Mouse (Mus musculus) embryo, embryonic 11 days (tissue): Measurements from ENCODE around the gene Chl1.

Source experiments
- DNase-seq: peaks from one replicate; pipeline ENCODE4 v3.0.0-alpha.2; 2015

Gene Chl1

DNA sequence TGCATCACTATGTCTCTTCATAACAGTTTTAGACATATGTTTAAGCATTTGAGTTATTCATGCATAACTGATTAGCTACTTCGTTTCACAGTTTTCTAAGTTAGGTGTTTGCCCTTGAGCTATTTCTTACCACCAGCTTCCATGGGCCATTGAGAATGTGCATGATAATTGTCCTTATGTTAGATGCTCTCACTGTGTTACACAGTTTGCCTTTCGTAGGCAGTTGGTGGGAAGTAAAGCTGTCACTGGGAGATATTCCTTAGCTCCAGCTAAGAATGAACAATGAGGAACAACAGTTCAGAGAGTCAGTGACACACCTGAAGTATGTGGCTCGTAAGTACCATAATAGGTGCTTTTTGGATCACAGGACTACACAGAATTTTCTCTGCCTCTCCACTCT, 35.9 kb downstream of the Chl1 start:
- DNase-seq: no peak

DNA sequence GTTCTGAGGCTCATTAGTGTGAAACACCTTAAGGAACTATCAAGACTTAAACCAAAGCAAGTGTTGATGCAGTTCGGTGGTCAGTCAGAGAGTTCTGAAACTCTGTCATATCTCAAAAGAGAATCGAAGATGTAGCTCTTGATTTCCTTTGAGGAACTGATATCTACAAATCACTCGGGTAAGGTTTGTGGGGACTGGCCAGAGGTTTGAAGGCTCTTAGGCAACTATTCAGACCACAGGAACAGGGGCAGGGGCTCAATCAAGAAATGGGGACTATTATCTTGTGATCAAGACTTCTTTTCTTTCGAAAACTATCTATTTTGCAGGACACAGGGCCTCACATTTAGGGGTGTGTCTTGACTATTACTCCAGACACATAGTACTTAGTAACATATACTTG, 39.5 kb downstream of the Chl1 start:
- no peak for DNase-seq

GRCm38 (mm10) chr6:103558037-103558893, 47.9 kb downstream of the Chl1 start:
- DNase-seq: no peak

- DNase-seq: no peak
Observed at GRCm38 (mm10) chr6:103558894-103559225, 48.5 kb downstream of the Chl1 start.

GRCm38 (mm10) chr6:103559344-103559743, 49.0 kb downstream of the Chl1 start:
- DNase-seq: no peak

GRCm38 (mm10) chr6:103564811-103565210, 54.4 kb downstream of the Chl1 start:
- DNase-seq: no peak

DNA sequence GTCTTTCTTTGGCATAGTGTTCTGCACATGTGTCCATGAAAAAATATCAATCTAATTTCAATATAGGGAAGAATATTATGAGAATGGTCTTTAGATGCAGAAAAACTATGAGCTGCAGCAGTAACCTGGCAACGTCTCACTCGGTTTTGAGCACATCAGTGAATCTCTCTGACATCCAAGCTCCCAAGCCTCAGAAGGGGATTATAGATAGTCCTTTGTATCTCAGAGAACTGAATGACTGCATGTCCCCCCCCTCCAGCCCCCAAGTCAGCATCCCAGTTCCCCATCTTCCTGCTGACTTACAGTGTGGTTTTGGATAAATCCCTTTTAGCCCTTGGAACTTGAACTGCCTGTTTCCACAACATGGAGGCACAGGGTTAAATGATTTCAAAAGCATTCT, 56.9 kb downstream of the Chl1 start:
- DNase-seq: no peak

DNA sequence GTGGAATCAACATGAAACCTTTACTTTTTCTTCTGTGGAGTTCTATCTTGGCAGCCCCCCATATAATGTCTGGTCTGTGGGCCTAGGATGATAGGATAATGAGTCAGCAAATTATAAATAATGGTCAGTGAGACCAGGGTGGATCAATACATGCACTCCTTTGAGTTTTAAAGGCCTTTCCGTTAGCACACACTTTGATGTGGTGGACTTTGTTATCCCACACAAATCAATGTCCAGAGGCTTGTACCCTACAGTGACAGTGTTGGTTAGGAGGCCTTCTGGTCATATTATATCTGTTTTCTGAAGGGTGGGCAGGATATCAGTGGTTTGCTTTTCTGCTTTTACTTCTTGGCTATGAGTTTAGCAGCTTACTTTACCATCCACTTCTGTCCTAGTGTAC, 62.3 kb downstream of the Chl1 start:
- DNase-seq: no peak

- DNase-seq: no peak
Observed at GRCm38 (mm10) chr6:103584224-103584623, 73.8 kb downstream of the Chl1 start.

DNA sequence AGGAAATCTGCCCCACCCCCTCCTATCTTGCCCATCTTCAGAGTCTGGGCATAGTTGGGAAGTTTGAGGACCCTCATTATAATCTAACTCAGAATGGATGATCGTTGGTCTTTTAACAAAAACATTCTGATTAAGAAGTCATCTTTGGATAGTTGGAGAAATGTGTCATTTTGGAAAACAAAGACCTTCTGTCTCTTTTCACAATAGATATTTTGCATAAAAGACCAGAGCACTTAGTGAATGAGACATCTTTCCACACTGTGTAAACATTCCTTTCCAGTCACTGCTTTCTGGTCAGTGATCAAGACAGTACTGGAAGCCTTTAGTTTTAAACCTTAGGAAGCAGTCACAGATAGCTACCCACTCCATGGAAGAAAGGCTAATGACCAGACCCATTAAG, 75.3 kb downstream of the Chl1 start:
- no peak for DNase-seq

GRCm38 (mm10) chr6:103586081-103586480, 75.7 kb downstream of the Chl1 start:
- DNase-seq: no peak

DNA sequence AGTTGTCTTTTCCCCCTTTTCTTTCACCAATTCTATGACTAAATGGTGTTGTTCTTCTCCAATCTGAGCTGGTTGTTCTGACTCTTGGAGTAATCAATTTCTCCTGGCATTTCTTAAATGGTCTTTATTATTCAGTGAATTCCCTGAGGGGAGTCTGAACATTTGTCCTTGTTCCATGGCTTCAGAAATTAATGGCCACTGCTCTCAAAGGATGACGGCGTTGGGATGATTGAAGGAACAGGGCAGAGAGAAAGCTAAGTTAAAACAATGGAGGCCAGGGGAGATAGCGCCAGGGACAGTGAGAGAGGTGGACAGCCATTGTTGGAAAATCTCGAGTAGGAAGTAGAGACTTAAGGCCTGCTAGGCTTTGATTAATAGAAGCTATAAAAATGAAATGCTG, 91.7 kb downstream of the Chl1 start:
- DNase-seq: peak; percentile 46

DNA sequence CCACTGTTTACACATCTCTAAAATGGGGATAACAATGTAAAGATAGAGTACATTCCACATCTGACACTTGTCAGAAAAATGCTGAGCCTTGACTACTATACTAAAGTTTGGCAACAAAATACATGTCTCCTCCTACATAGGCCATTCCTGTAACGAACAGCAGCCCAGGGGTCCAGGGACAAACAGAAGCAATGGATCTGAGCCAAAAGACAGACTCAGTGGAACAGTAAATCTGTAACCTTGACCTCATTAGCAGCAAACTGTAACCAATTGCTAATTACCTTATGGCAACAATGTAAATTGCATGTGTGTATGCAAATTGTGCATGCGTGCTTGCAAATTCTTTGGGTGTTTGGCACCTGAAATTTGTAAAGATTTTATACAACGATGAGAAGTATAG, 100.3 kb downstream of the Chl1 start:
- no peak for DNase-seq

- DNase-seq: no peak
Observed at GRCm38 (mm10) chr6:103612626-103613025, 102.2 kb downstream of the Chl1 start.

DNA sequence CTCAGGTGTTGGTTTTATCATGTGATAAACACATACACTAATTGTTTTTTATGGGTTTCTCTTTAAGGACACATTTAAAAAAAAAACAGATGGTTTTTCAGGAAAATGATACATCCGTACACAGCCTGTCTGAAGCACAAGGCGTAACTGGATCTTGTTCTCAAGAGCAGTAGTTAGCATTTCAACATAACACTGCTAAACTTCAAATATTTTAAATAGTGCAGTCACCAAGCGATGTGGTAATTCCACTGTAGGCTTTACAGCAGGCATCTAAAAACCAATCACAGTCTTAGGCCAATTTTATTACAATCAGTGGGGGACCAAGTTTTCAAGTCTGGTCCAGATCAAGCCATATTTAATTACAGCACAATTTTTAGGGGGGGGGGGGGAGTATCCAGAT, 103.3 kb downstream of the Chl1 start:
- DNase-seq: no peak

DNA sequence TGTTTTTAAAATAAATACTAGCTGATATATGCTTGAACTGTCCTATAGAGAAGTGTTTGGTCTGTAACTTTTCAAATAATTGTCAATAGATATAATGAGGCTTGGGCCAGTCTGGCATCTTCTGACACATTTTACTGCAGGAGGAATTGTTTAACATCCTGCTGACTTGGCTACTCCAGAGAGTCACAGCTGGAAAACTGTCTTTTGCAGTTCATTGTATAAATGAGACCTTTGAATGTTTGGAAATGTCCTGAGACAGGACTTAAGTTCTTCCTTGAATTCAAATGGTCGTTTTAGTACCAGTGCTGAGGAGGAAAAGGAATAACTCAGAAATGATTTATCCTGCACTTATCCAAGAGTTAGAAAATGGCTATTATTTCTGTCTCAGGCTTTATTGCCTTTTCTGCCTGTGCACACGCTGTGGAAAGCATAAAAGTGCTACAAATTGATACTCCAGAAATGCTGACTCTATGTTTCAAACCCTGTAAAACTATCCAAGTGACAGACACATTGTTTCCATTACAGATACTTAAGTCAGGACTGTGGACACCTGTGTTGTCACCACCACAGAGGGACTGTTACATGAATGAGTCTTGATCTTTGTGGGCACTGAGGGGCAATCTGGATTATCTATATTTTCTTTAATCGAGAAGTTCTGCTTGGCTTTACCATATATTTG, 105.7 kb downstream of the Chl1 start:
- DNase-seq: peak; percentile 14

- DNase-seq: no peak
Observed at GRCm38 (mm10) chr6:103620880-103621279, 110.5 kb downstream of the Chl1 start.

DNA sequence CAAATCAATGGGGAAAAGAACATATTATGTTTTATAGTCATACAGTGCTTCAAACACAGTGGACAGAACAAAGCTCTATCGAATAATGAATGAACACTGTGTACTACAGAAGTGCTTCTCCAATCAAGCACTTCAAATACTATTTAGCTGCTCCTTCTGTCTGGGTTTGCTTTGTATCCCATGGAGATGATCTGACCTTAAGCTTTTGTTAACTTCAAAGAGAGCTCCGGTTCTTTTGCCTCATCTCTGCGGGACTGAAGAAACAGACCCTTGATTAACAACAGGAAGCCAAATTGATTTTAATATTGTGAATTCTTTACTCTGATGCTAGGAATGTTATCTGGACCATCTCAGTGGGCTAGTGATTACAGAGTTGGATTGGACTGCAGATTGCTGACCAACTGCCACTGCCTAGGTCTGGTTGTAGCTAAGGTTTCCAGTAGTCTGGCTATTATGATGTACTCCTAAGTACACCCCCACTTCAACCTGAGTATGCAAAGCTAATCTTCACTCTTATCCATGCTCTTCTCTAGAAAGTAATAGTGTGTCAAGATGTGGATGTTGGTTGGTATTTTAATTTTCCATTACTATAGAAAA, 111.8 kb downstream of the Chl1 start:
- no peak for DNase-seq

DNA sequence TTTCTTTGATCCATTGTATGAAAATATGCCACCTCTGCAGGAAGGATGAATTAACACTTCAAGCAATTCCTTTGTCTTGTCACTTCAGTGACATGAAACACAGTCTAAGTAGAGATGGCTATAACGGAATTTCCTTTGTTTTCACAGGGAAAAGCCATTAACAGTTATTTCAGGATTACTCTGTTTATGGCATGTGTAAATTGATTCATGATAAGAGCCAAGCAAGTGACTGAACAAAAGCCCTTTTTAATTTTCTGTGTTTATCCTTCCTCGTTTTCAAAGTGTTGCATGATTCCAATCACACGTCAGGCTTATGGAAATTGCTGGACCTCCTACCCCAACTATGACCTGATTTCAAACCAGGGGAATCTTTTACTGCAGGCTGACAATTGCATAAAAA, 122.5 kb downstream of the Chl1 start:
- DNase-seq: no peak

GRCm38 (mm10) chr6:103656778-103657177, 146.4 kb downstream of the Chl1 start:
- DNase-seq: no peak

- no peak for DNase-seq
Observed at GRCm38 (mm10) chr6:103659173-103659572, 148.8 kb downstream of the Chl1 start.

DNA sequence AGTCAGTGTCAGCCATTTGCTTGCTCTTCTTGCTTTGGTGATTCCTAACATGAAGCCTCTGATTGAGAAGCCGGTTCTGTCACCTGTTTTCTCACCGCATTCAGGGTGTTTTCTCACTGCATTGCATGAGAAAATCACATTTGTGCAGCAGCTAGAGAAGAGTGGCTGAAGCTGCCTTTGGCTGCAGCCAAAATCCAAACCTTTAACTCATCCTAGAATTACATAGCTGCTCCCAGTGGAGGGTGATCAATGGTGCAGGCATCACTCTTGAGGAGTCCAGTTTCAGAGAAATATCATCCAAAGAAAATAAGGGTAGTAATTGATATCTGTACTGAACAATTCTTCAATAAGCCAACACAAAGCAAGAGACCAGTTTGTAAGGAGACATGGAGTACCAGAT, 154.8 kb downstream of the Chl1 start:
- no peak for DNase-seq

GRCm38 (mm10) chr6:103665677-103666316, 155.4 kb downstream of the Chl1 start:
- no peak for DNase-seq

DNA sequence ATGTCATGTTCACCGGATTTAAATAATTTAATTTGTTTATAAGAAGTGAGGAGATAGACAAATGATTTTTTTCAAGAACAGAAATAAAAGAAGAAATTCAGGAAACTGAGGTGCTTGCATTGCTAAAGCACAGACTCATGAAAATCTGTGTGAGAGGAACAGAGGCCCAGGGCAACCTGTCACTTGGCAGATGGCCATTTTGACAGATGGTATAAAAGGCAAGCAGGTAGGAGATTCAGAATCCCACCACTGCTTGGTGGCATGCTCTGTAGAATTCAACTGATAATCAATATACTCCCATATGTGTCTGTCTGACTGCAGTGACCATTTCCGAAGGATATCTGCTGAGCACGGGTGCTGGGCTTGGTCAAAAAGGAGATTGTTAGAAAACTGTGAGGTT, 162.7 kb downstream of the Chl1 start:
- DNase-seq: no peak
